Mouse (Mus musculus) natural killer cell, adult 2 months (primary cell): Measurements from ENCODE around the gene Dennd1b.

Source experiments
- DNase-seq, 2 experiments: peaks; one replicate each; pipeline ENCODE4 v3.0.0; 2022; ENCODE audit warnings: low spot score in 2 of 2

The Dennd1b gene

DNA sequence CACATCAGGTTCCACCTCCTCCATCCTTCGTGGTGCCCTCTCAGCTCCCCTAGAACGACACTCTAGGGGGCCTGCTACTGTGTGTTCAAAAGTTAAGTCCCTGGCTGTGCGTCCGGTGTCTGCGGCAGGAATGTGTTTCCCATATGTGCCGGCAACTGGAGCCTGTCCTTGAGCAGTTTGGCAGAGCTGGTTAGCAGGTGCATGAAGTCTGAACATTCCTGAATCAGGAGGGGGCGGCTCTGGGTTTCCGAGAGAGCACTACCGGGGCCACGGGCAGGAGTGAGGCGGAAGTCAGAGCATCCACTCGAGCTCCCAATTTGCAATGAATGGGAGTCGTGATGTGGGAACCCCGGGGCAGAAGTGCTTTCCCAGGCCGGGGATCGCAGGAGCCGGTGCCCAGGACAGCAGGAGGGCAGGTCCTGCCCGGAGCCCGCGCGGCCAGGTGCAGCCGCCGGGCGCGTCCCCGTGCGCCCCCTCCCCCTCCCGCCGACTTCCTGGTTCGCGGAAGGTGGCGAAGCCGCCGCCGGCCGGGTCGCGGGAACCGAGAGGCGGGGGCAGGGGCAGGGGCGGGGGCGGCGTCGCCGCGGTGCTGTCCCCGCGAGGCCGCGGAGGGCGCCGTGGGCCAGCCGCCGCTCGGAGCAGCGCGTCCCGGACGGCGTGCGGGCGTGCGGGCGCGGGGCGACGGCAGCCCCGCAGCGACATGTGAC, at the start of gene Dennd1b:
Gene Dennd1b, plus strand, starts transcription at position 275 of the 707 bp plus-strand sequence.
- DNase-seq = peak; percentile 53 to 68

GRCm38 (mm10) chr1:138915596-138915995, 47.6 kb upstream of the Dennd1b start:
- DNase-seq = no peak

DNA sequence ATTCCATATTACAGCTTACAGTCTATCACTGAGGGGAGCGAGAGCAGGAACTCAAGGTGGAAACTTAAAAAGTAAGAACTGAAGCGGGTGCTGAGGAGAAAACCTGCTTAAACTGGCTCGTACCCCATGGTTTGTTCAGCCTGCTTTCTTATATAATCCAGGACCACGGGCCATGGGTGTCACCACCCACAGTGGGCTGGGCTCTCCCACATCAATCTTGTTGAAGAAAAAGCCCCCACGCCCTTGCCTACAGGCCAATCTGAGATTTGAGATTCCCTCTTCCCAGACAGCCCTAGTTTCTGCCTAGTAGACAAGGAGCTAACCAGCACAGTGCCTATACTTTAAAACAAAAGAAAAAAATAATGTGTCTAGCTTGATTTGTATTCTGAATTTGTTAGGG, 43.6 kb upstream of the Dennd1b start:
- no peak for DNase-seq

- DNase-seq = no peak
These were observed 43.2 kb upstream of the Dennd1b start for GRCm38 (mm10) chr1:138920082-138920481.

GRCm38 (mm10) chr1:138920799-138921198, 42.4 kb upstream of the Dennd1b start:
- DNase-seq = no peak

DNA sequence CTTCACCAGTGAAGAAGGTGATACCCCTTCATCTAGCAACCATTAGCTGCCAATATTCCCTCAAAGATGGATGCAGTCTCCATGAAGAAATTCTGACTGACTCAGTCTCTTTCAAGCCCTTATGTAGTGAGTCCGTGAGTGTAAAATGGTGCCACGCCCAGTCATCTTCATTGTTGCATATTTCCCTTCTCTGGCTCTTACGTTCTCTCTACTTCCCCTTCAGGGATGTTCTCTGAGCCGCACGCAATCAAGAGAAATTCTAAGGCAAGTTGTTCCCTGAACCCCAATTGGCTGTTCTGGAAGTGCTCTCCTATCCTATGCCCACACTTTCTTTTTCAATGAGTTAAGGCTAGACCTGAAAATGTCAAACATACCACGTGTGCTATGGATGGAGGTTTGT, 40.3 kb upstream of the Dennd1b start:
- DNase-seq = peak in 1 of 2 experiments; percentile 1

DNA sequence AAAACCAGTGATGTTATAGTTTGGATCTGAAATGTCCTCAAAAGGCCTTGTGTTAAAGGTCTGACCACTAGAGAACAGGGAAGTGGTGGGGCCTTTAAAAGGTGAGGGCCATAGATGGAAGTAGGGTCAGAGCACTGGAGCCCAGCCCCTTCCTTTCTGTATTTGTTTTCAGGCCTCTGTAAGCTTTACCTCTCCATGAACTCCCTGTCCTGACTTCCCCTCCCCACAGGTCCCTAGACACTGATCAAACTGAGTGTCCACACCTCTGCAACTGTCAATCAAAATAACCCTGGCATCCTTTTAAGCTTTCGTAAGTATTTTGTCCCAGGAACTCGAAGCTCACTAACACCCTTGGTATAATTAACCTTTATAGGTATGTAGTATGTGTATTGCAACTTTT, 39.0 kb upstream of the Dennd1b start:
- no peak for DNase-seq

- no peak for DNase-seq
These were observed 34.4 kb upstream of the Dennd1b start for GRCm38 (mm10) chr1:138928671-138929483.

DNA sequence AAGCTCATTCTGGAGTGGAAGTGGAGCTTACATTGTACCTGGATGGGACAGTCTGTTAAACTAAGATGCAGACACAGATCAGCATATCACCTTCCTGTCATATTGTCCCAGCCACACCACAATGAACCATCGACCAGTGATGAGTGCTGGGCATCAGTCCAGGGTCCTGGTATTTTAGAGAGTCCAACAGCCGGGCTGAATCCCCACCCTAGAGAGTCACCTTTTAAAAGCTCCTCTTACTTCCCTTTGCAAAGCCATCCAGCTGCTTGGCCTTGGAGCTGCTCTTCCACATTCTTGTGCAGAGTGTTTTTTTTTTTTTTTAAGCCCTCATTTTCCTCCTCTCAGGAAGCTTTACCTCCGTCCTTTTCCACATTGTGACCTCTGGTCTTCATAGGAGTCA, 33.2 kb upstream of the Dennd1b start:
- no peak for DNase-seq

DNA sequence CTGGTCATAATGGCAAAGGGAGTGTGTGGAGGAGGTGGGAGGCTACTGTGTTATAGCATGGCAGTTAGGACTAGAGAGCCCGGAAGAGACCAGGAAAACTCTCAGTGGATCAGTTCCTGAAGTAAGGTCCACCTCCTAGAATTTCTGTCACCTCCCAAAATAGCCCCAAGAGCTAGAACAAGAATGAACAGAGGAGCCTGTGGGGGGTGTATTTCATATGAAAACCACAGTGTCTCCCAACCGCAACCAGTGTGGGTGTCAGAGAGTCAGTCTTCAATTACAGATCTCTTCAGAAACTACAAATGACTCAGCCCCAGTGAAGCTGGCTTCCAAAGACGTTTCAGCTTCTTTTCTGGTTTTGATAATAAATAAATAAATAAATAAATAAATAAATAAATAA, 32.4 kb upstream of the Dennd1b start:
- DNase-seq = peak; percentile 16 to 26

- no peak for DNase-seq
These were observed 27.1 kb upstream of the Dennd1b start for GRCm38 (mm10) chr1:138936169-138936568.

GRCm38 (mm10) chr1:138937686-138938370, 25.4 kb upstream of the Dennd1b start:
- DNase-seq = no peak

- peak in 1 of 2 experiments; percentile 16 for DNase-seq
These were observed 23.6 kb upstream of the Dennd1b start for GRCm38 (mm10) chr1:138939579-138940139.

DNA sequence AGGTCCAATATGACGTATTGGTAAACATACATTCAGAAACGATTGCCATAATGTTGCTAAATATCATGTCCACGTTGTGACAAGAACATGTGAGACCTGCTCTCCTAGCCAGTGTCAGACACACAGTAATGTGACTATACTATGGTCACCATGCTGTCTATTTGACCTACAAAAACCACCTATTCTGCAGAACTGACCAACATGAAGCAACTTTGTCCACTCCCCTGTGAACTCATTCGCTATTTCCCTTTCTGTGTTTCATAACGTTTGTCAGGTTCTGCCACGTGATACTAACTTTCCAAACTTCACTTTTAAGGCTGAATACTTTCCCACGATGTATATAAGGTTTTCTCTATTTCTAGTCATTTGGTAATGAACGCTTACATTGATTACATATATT, 22.8 kb upstream of the Dennd1b start:
- no peak for DNase-seq

DNA sequence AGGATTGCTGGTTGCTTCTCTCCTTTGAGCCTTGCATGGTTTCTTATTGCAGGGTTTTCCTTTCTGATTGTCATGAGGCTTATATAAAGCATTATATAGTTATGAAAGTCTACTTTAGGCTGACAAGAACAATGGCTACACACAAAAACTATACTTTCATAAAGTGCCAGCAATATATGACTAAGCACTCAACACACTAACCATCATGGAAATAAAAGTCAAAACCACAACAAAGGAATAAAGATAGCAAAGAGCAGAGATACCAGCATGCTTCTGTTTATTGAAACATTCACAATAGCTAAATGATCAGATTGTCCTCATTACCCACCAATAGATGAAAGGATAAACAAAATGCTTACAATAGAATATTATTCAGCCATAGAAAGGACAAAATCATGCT, 11.1 kb upstream of the Dennd1b start:
- DNase-seq = no peak

DNA sequence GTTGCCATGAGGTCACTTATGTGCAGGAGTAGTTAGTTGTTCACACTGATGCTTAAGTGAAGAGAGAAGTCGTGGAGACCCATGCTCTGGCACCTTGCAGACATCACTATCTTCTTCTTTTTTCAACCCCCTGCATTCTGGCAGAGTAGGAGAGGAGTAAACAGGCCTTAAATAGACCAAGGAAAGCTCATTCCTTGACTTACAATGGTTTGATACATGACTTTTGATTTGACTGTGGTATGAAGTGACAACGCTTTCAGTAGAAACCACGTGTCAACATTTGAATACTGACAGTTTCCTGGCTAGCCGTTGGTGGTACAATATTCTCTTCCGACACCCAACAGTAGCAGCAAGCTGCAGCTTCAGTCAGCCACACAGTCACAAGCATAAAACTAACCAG, 8.3 kb upstream of the Dennd1b start:
- DNase-seq = peak in 1 of 2 experiments; percentile 31

DNA sequence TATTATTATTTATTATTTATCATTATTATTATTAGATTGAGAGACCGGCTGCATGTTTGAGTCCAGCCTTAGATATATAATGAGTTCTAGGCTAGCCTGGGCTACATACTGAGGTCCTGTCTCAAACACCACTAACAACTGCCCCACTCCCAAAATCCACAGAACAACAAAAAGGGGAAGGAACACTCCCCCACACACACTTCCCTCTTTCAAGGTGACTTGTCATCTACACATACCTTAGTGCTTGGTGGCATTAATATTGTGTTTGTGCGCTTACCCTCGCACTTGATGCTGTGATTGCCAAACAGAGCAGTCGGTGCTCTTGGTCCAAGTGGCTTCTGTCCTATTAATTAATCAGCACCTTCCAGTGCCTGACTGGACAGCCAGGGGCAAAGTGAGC, 7.8 kb upstream of the Dennd1b start:
- DNase-seq = no peak

DNA sequence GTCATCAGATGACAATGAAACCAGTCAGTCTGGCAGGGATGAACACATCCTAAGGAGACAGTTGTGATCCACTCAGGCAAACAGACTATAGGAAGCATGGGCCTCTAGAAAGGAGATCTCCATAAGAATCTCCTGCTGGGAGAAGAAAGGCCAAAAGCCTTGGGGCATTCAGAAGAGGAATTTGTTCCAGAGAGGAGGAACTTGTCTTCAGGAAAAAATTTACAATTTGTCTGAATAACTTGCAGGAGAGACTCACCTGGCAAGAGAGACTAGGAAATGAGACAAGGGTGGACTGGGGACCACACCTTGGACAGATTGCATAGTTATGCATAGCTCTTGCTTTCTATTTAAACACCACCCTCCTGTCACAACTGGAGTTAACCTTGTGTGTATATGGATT, 6.7 kb upstream of the Dennd1b start:
- DNase-seq = no peak

DNA sequence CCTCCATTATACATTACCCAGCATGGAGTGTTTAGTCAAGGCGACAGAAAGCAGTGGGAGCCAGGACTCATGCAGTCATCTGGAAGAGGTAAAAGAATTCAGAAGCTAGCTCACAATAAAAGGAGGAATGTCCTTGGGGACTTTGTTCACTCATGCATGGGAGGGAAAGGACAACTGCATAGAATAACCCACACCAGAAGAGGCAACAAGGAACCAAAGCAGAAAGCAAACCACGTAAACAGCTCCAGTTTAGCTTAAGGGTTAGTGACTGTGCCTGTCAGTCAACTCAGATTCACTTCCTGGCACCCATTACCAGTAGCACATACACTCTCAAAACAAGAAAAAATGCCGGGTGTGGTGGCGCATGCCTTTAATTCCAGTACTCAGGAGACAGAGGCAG, 6.1 kb upstream of the Dennd1b start:
- DNase-seq = no peak

- no peak for DNase-seq
These were observed 4.4 kb upstream of the Dennd1b start for GRCm38 (mm10) chr1:138958863-138959262.

GRCm38 (mm10) chr1:138959903-138960483, 3.2 kb upstream of the Dennd1b start:
- DNase-seq = no peak
